Mouse (Mus musculus) gastrocnemius, adult 8-10 months (tissue): ENCODE data around the gene Eras. TPM values are rescaled to one million over a fixed set of nuclear protein-coding genes. Genes with fewer than 3 reads are reported as not detected.
"Not testable (repeated sequence)": the region's sequence is repeated elsewhere in the genome, so short reads cannot be mapped to it uniquely, and the experiment has no call there.

ENCODE experiments used
- DNase-seq, 2 experiments: peaks; one replicate each; pipeline ENCODE4 v3.0.0; 2022; ENCODE audit warnings: low spot score in 2 of 2
- total RNA-seq, 4 experiments: library from RNA; stranded (reverse); gene quantifications; 2 replicates each; pipeline ENCODE4 v1.2.4; 2022

The Eras gene
- not detected for total RNA-seq

DNA sequence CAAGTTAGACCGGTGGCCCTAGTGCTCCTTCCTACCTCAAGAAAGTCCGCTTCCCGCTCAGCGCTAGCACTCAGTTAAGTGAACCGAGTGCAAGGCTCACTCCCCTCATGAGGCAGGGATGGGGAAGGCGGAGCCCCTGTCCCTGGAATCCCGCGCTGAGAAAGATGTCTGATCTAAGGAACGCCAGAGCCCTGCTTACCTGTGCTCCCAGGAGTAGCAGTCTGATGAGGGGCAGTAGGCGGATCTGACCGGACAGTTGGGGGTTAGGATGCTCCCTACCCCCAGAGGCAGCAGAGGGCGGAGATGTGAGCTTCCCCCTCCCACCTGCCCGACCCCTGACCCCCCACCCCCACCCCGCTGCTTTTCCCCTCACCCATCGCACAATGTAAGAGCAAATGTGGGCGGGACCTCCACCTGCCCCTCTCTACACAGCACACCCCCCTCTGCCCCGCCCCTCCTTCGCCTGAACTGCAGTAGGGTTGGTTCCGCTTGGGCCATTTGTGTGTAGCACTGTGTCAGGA is at the start of gene Eras:
TSS of gene Eras (minus strand) at position 338 of the 521 bp plus-strand sequence.
- no peak for DNase-seq

DNA sequence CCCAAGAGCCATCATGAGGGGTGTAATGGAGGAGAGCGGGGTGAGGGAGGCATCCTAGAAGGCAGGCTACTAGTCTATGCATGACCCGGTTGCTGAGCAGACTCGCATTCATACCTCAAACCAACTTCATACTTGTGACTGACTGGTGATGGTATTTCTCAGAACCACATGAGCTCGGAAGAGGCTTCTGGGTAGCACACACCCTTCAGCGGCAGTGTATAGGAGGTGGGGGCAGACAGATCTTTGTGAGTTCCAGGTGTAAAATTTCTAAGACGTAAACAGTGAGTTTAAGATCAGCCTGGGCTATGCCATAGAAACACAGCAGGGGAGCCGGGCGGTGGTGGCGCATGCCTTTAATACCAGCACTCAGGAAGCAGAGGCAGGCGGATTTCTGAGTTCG is 49.5 kb upstream of the Eras start, which contains the start of gene Gata1:
TSS of gene Gata1 (minus strand) at position 180 of the 400 bp plus-strand sequence.
- DNase-seq: no peak

DNA sequence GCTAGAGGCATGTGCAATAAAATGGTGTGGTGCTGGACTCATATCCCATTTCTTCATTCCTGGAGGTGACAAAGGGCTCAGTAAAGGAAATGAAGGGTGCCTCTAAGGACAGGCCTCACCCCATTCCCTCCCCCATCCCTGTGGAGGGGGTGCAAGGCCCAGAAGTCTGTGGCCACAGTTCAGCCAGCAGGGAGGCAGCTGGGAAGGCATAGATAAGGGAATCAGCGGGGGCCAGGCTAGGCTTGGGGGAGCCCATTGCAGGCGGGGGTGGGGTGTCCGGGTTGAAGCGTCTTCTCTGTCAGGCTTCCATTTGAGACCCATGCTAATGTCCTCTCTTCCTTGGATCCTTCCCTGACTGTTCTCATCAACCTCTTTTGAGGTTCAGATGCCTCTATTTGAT is 42.9 kb upstream of the Eras start:
- no peak for DNase-seq

- no peak for DNase-seq
Measured at GRCm38 (mm10) chrX:7968899-7969298, 40.5 kb upstream of the Eras start.

GRCm38 (mm10) chrX:7968226-7968625 is 39.8 kb upstream of the Eras start:
- no peak for DNase-seq

DNA sequence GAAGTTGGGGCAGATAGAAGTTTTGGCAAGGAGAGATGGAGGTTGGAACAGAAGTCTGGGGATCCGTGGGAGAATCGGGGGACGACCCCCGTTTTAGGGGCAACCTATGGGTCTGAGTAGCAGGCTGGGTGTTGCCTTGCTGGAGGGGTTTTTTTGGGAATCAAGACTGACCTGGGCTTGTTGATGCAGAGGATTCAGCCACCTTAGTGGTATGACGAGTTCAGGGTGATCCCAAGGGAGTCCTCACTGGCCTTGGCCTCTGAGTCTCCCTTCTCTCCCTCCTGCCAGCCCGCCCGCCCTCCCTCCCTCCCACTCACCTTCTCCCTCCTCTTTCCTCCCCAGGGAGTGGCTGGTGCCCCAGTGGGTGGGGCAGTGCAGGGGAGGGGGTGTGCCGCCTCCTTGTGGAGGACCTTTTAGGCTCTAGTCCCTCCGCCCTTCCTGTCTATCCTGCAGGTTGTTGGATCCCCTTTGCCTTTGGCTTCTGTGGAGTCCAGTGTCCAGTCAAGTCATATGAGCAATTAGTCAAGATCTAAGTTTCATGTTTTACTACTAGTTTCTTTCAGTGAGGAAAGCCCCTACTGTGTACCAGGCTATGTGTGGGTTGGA is 39.3 kb upstream of the Eras start:
- DNase-seq: no peak

DNA sequence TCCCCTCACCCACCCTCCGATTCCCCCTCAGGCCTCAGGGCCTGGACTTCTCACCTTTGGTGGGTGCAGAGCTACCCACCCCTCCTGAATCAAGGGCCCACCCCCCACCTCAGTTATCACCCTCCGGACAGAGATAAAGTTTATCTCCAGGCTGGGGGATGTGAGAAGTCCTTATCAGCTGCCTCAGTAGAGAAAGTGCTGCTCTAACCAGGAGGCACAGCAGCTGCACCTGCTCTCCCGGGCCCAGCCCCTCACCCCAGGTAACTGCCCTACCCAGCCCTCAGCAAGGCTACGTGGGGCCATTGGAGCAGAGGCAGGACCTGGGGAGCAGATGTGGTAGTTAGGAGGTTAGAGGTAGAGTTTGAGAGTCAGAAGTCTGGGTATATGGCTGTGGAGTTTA is 37.8 kb upstream of the Eras start:
- DNase-seq: no peak

DNA sequence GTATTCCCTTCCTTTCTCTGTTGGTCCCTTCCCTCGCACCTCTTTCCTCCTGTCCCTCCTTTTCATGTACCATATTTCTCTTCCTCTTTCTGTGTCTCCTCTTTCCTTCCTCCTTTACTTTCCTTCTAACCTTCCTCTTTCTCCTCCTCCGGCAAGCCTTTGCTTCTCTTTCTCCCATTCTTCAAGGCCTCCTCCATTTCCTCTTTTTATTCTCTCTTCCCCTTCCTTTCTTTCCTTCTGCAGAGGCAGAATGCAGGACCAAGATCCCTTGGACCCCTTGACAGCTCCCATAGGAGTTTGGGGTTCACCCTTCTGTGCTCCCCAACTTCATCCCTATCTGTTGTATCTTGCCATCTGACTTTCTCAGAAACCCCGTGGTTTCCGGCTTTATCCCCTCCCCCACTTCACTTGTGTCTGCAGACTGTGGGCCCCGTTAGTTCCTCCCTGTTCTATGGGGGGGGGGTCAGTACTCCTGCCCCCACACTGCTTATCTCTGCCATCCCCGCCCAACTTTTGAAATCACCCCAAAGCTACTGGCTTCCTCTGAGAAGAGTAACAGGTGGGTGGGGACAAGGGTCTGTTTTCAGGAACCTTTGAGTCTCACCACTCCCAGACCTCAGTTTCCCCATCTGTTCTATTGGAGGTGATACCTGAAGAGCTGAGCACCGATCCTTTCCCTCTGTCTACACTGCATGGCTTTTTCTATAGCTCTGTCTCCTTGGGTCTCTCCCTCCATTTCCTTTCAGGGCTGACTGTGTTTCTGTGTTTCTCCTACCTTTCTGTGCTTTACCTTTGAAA is 35.6 kb upstream of the Eras start:
- DNase-seq: no peak

- no peak for DNase-seq
Measured at GRCm38 (mm10) chrX:7958868-7959267, 30.5 kb upstream of the Eras start.

- DNase-seq: no peak
Measured at GRCm38 (mm10) chrX:7950091-7950490, 21.7 kb upstream of the Eras start.

DNA sequence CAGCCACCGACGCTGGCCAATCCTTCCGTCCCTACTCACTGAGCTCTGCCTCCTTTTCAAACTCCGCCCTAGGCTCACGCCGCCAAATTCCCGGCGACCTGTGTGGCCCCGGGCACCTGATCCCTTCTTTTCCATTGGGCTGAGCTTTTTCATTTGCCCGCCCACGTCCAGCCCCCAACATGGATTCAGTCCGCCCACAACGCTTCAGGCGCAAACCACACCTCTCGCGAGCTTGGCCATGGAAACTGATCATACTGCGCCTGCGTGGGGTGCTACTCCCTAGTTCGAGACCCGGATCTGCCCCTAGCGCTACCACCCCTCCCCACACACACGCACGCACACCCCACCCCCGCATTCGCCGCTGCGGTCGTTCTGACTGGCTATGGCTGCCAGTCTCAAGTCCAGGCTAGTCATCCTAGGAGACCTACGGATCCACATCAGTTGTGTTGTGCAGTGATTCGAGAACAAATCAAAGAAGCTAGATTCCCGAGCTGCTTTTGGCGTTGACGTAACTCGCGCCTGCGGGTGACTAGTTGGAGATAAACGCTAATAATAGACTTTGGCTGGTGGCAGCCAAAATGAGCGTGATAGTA is 19.6 kb upstream of the Eras start:
- peak; percentile 89 to 93 for DNase-seq

- DNase-seq: no peak
Measured at GRCm38 (mm10) chrX:7947108-7947899, 18.9 kb upstream of the Eras start, which contains the start of gene Hdac6. TSS of gene Hdac6 (minus strand) at chrX:7947889.

DNA sequence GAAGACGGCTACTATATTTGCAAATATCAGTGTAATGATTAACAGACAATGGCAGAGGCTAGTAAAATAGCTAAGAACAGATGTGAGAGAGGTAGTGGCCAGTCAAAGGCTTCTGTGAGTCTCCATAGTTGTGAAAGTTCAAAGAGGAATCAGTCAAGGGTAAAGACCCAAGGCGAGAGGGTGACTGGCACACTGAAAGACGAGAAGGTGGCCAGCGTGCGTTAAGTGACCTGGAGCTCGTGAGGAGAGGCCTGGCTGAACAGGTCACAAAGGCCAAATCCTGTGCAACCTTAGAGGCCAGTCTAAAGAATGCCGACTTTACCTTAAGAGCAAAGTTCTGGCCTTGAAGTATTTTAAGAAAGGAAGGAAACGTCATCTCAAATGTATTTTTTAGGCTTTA is 17.2 kb upstream of the Eras start:
- DNase-seq: no peak

- no peak for DNase-seq
Measured at GRCm38 (mm10) chrX:7937667-7938066, 9.3 kb upstream of the Eras start.

GRCm38 (mm10) chrX:7936874-7937273 is 8.5 kb upstream of the Eras start:
- DNase-seq: no peak

DNA sequence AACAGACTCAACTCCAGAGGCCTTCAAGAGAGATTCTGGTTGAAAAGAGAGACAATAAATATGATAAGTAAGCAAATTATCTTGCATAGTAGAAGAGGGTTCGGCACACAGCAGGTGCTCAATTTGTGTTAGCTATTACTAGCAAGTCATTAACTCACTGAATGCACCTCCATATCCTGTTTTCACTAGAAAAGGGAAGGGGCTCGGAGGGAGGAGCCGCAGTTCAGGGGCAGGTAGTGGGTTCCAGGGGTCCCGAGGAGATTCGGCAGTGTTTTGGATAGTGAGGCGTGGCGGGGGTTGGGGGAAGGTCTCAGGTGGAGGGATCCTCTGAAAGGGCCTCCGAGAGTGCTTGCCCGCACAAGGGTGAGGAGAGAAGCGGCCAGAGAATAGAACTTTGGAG is 1.3 kb downstream of the Eras start:
- DNase-seq: no peak

DNA sequence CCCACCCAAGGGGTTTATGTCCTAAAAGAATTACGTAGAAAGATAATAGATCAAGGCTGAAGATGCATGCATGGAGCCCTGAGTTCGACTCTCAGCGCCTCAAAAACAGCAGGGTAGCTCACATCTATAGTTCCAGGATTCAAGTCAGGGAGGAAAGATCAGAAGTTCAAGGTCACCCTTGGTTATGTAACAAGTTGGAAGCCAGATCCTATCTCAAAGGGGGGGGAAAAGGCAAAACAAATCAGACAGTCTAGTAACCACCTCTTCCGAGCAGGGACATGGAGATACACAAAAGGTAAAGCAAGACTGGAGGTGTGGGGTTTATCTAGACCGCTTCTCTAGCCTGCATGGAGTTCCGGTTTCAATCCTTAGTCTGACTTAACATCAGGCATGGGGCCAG is 2.1 kb downstream of the Eras start:
- DNase-seq: no peak

DNA sequence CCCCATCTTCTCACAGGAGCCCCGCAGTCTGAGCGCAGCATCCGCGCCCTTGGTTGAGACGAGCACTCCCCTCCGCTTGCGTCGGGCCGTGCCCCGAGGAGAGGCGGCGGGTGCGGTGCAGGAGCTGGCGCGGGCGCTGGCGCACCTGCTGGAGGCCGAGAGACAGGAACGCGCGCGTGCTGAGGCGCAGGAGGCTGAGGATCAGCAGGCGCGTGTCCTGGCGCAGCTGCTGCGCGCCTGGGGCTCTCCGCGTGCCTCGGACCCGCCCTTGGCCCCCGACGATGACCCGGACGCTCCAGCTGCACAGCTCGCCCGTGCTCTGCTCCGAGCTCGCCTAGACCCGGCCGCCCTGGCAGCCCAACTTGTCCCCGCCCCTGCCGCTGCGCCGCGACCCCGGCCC is 6.4 kb downstream of the Eras start:
- DNase-seq: no peak

- no peak for DNase-seq
Measured at GRCm38 (mm10) chrX:7919601-7920383, 8.6 kb downstream of the Eras start, which contains the start of gene Pcsk1n. TSS of gene Pcsk1n (plus strand) at chrX:7919822.

- not testable (repeated sequence) for DNase-seq
Measured at GRCm38 (mm10) chrX:7917960-7918359, 10.4 kb downstream of the Eras start.

DNA sequence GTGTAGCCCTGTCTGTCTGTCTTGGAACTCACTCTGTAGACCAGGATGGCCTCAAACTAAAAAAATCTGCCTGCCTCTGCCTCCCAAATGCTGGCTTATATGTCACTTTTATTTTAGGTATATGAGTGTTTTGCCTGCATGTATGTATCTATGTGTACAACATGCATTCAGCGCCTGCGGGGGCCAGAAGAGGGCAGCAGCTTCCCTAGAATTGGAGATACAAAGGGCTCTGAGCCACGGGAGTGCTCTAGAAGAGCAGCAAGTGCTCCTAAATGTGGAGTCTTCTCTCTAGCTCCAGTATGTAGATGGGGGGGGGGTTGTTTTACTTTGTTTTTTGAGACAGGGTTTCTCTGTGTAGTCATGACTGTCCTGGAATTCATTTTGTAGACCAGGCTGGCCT is 12.7 kb downstream of the Eras start:
- DNase-seq: not testable (repeated sequence)
